Mouse (Mus musculus) embryonic facial prominence, embryonic 15.5 days (tissue): ENCODE results near the gene Gpr149. TPM values are rescaled to one million over a fixed set of nuclear protein-coding genes. Genes with fewer than 3 reads are reported as not detected.

ENCODE experiments used
- ATAC-seq: fragments of 200-750 bp; cut with Nextera tagmentation; 2 replicates; pipeline ENCODE4 v1.8.0; 2017; ENCODE audit warnings: low read depth, moderate TSS enrichment; ENCODE audit not compliant: insufficient number of reproducible peaks, low FRiP score, low TSS enrichment
- H3K27ac ChIP-seq: fragments of 300-500 bp; sonication (generic); replicated peaks from 2 replicates; pipeline ENCODE4 v1.5.1; 2015; ENCODE audit warnings: mild to moderate bottlenecking, inconsistent platforms
- H3K27me3 ChIP-seq: fragments of 300-500 bp; sonication (generic); 2 replicates; pipeline ENCODE4 v1.6.1; 2015; ENCODE audit warnings: inconsistent platforms
- H3K36me3 ChIP-seq: fragments of 300-500 bp; sonication (generic); 2 replicates; pipeline ENCODE4 v1.6.1; 2015; ENCODE audit warnings: mild to moderate bottlenecking, inconsistent platforms
- H3K4me1 ChIP-seq: fragments of 300-500 bp; sonication (generic); 2 replicates; pipeline ENCODE4 v1.6.1; 2015; ENCODE audit warnings: inconsistent platforms
- H3K4me2 ChIP-seq: fragments of 300-500 bp; sonication (generic); replicated peaks from 2 replicates; pipeline ENCODE4 v1.6.1; 2015; ENCODE audit warnings: mild to moderate bottlenecking, inconsistent platforms
- H3K4me3 ChIP-seq: fragments of 300-500 bp; sonication (generic); replicated peaks from 2 replicates; pipeline ENCODE4 v1.5.1; 2015; ENCODE audit warnings: mild to moderate bottlenecking, inconsistent platforms
- H3K9ac ChIP-seq: fragments of 300-500 bp; sonication (generic); 2 replicates; pipeline ENCODE4 v1.6.1; 2015; ENCODE audit warnings: inconsistent platforms
- H3K9me3 ChIP-seq: fragments of 300-500 bp; sonication (generic); replicated peaks from 2 replicates; pipeline ENCODE4 v1.6.1; 2016; ENCODE audit warnings: inconsistent platforms
- WGBS: fragments of 180-500 bp; shearing (Covaris S2); methylation state at CpG from one replicate; pipeline ENCODE4 v1.1.7; 2015; 5-methylcytosine and 5-hydroxymethylcytosine counted together
- polyA plus RNA-seq: library from polyadenylated mRNA; unstranded; fragments of >200 nt; fragmentation: Nextera tagmentation; extraction: Ambion mirVana; gene quantifications from 2 replicates; pipeline ENCODE4 v1.2.1, GENCODE M21; 2015

Gene Gpr149
- polyA plus RNA-seq = 0.50 and 0.89 TPM in 2 replicates

- no peaks in the 10 kb centered on the region for H3K36me3 ChIP-seq
- no peak for ATAC-seq
- H3K27me3 ChIP-seq = peaks cover 17% of the 10 kb centered on the region
- peak within 1 kb of the TSS; percentile 71 for H3K4me2 ChIP-seq
- 67% methylated on average over 1 of the region's 1 CpGs for WGBS
- H3K4me1 ChIP-seq = peaks cover 11% of the 10 kb centered on the region; the same call in 1 of the 2 replicates
- H3K4me3 ChIP-seq = peak within 1 kb of the TSS; percentile 44
- no peak within 1 kb of the TSS for H3K27ac ChIP-seq
- H3K9ac ChIP-seq = no peak within 1 kb of the TSS
- no peaks in the 10 kb centered on the region for H3K9me3 ChIP-seq
Observed at GRCm38 (mm10) chr3:62604973-62605372, at the start of gene Gpr149. Gene Gpr149 (minus strand): TSS chr3:62605140.

GRCm38 (mm10) chr3:62650551-62650950 lies 45.6 kb upstream of the Gpr149 start:
- Histone ChIP-seq H3K27me3 (no peaks in the 10 kb centered on the region), H3K9ac (no peak overlapping the region), H3K4me1 (no peaks in the 10 kb centered on the region), H3K4me3 (no peak overlapping the region), H3K27ac (no peak overlapping the region), H3K9me3 (no peaks in the 10 kb centered on the region), H3K4me2 (no peak overlapping the region), H3K36me3 (no peaks in the 10 kb centered on the region)
- 88% methylated on average over 1 of the region's 1 CpGs for WGBS
- no peak for ATAC-seq

- Histone ChIP-seq H3K4me1 (no peaks in the 10 kb centered on the region), H3K4me3 (no peak overlapping the region), H3K27ac (no peak overlapping the region), H3K27me3 (no peaks in the 10 kb centered on the region), H3K9me3 (no peaks in the 10 kb centered on the region), H3K9ac (no peak overlapping the region), H3K36me3 (no peaks in the 10 kb centered on the region), H3K4me2 (no peak overlapping the region)
- no peak for ATAC-seq
- WGBS = 71% methylated on average over 3 of the region's 3 CpGs
Observed at GRCm38 (mm10) chr3:62610861-62611260, 5.9 kb upstream of the Gpr149 start.

- H3K27me3 ChIP-seq = peaks cover 17% of the 10 kb centered on the region
- WGBS = 76% methylated on average over 2 of the region's 2 CpGs
- H3K36me3 ChIP-seq = no peaks in the 10 kb centered on the region
- no peak overlapping the region for H3K4me3 ChIP-seq
- no peak overlapping the region for H3K9ac ChIP-seq
- no peaks in the 10 kb centered on the region for H3K9me3 ChIP-seq
- H3K4me1 ChIP-seq = peaks cover 11% of the 10 kb centered on the region; the same call in 1 of the 2 replicates
- no peak overlapping the region for H3K27ac ChIP-seq
- no peak overlapping the region for H3K4me2 ChIP-seq
- no peak for ATAC-seq
Observed at GRCm38 (mm10) chr3:62605931-62606330, 991 bp upstream of the Gpr149 start.

- 13% methylated on average over 10 of the region's 10 CpGs for WGBS
- Histone ChIP-seq H3K9me3 (no peaks in the 10 kb centered on the region), H3K9ac (no peak overlapping the region), H3K27ac (no peak overlapping the region), H3K36me3 (no peaks in the 10 kb centered on the region), H3K4me1 (peaks cover 11% of the 10 kb centered on the region; the same call in 1 of the 2 replicates), H3K4me3 (peak overlapping the region; percentile 44), H3K27me3 (peaks cover 17% of the 10 kb centered on the region), H3K4me2 (peak overlapping the region; percentile 71)
- peak; percentile 19; the same call in 1 of the 2 replicates for ATAC-seq
Observed at GRCm38 (mm10) chr3:62604047-62604391, 921 bp downstream of the Gpr149 start.

GRCm38 (mm10) chr3:62603231-62604046 lies 1.5 kb downstream of the Gpr149 start:
- Histone ChIP-seq H3K27ac (no peak overlapping the region), H3K4me1 (peaks cover 11% of the 10 kb centered on the region; the same call in 1 of the 2 replicates), H3K9ac (no peak overlapping the region), H3K9me3 (no peaks in the 10 kb centered on the region), H3K4me2 (peak overlapping the region; percentile 71), H3K36me3 (no peaks in the 10 kb centered on the region), H3K27me3 (peaks cover 17% of the 10 kb centered on the region), H3K4me3 (peak overlapping the region; percentile 44)
- ATAC-seq = peak; percentile 54; the same call in 1 of the 2 replicates
- WGBS = 1% methylated on average over 40 of the region's 40 CpGs

GRCm38 (mm10) chr3:62602466-62602865 lies 2.5 kb downstream of the Gpr149 start:
- H3K36me3 ChIP-seq = no peaks in the 10 kb centered on the region
- H3K4me2 ChIP-seq = no peak overlapping the region
- H3K27ac ChIP-seq = no peak overlapping the region
- H3K4me1 ChIP-seq = peaks cover 11% of the 10 kb centered on the region; the same call in 1 of the 2 replicates
- 77% methylated on average over 9 of the region's 9 CpGs for WGBS
- H3K9me3 ChIP-seq = no peaks in the 10 kb centered on the region
- H3K9ac ChIP-seq = no peak overlapping the region
- no peak overlapping the region for H3K4me3 ChIP-seq
- peaks cover 17% of the 10 kb centered on the region for H3K27me3 ChIP-seq
- ATAC-seq = no peak

GRCm38 (mm10) chr3:62594842-62595241 lies 10.1 kb downstream of the Gpr149 start:
- no peaks in the 10 kb centered on the region for H3K4me1 ChIP-seq
- H3K9me3 ChIP-seq = no peaks in the 10 kb centered on the region
- ATAC-seq = no peak
- H3K4me3 ChIP-seq = no peak overlapping the region
- H3K27me3 ChIP-seq = no peaks in the 10 kb centered on the region
- no peak overlapping the region for H3K27ac ChIP-seq
- no peak overlapping the region for H3K4me2 ChIP-seq
- H3K9ac ChIP-seq = no peak overlapping the region
- H3K36me3 ChIP-seq = no peaks in the 10 kb centered on the region
- 21% methylated on average over 7 of the region's 7 CpGs for WGBS

GRCm38 (mm10) chr3:62585072-62585471 lies 19.9 kb downstream of the Gpr149 start:
- H3K27me3 ChIP-seq = no peaks in the 10 kb centered on the region
- no peaks in the 10 kb centered on the region for H3K36me3 ChIP-seq
- H3K27ac ChIP-seq = no peak overlapping the region
- no peak for ATAC-seq
- H3K9me3 ChIP-seq = no peaks in the 10 kb centered on the region
- WGBS = 60% methylated on average over 1 of the region's 1 CpGs
- H3K9ac ChIP-seq = no peak overlapping the region
- no peak overlapping the region for H3K4me3 ChIP-seq
- H3K4me1 ChIP-seq = no peaks in the 10 kb centered on the region
- H3K4me2 ChIP-seq = no peak overlapping the region

GRCm38 (mm10) chr3:62527593-62527992 lies 77.3 kb downstream of the Gpr149 start:
- WGBS = 73% methylated on average over 5 of the region's 5 CpGs

GRCm38 (mm10) chr3:62527160-62527559 lies 77.8 kb downstream of the Gpr149 start:
- WGBS = 39% methylated on average over 4 of the region's 4 CpGs
- no peaks in the 10 kb centered on the region for H3K36me3 ChIP-seq
- H3K4me1 ChIP-seq = no peaks in the 10 kb centered on the region
- H3K27me3 ChIP-seq = no peaks in the 10 kb centered on the region
- H3K4me2 ChIP-seq = no peak overlapping the region
- H3K27ac ChIP-seq = no peak overlapping the region
- H3K9me3 ChIP-seq = no peaks in the 10 kb centered on the region
- no peak overlapping the region for H3K4me3 ChIP-seq
- H3K9ac ChIP-seq = no peak overlapping the region
- no peak for ATAC-seq

More at GRCm38 (mm10) chr3:62527593-62527992, 77.3 kb downstream of the Gpr149 start:
- H3K4me1 ChIP-seq = no peaks in the 10 kb centered on the region
- no peak overlapping the region for H3K4me2 ChIP-seq
- H3K4me3 ChIP-seq = no peak overlapping the region
- no peaks in the 10 kb centered on the region for H3K27me3 ChIP-seq
- H3K9ac ChIP-seq = no peak overlapping the region
- no peaks in the 10 kb centered on the region for H3K36me3 ChIP-seq
- H3K9me3 ChIP-seq = no peaks in the 10 kb centered on the region
- no peak overlapping the region for H3K27ac ChIP-seq
- ATAC-seq = no peak
